Mouse (Mus musculus) urinary bladder, adult 2 months (tissue): ENCODE results near the gene Pglyrp2. TPM values are rescaled to one million over a fixed set of nuclear protein-coding genes. Genes with fewer than 3 reads are reported as not detected.

ENCODE experiments used
- DNase-seq: peaks from one replicate; pipeline ENCODE4 v3.0.0; 2022; ENCODE audit warnings: low spot score
- polyA plus RNA-seq: library from polyadenylated mRNA; depleted of rRNA; stranded (reverse); fragments of >200 nt; gene quantifications from 2 replicates; pipeline ENCODE4 v1.2.3, GENCODE M21; 2012

The Pglyrp2 gene
- polyA plus RNA-seq, 1 experiment, result 0.50 TPM

- no peak for DNase-seq
Measured at GRCm38 (mm10) chr17:32402779-32403157, 21.2 kb downstream of the Pglyrp2 start.

GRCm38 (mm10) chr17:32402011-32402778, 21.8 kb downstream of the Pglyrp2 start:
- no peak for DNase-seq

- DNase-seq, result no peak
Measured at GRCm38 (mm10) chr17:32396266-32396665, 27.7 kb downstream of the Pglyrp2 start.

- no peak for DNase-seq
Measured at GRCm38 (mm10) chr17:32393944-32394343, 30.0 kb downstream of the Pglyrp2 start.

- DNase-seq, result peak; percentile 87
Measured at GRCm38 (mm10) chr17:32389101-32389659, 34.8 kb downstream of the Pglyrp2 start, which contains the start of gene Wiz. Gene Wiz, minus strand, starts transcription at chr17:32389439.

GRCm38 (mm10) chr17:32388370-32389100, 35.4 kb downstream of the Pglyrp2 start:
- peak; percentile 49 for DNase-seq

- no peak for DNase-seq
Measured at GRCm38 (mm10) chr17:32387986-32388369, 36.0 kb downstream of the Pglyrp2 start.

- no peak for DNase-seq
Measured at GRCm38 (mm10) chr17:32386659-32387432, 37.1 kb downstream of the Pglyrp2 start.

- DNase-seq, result no peak
Measured at GRCm38 (mm10) chr17:32383661-32384060, 40.3 kb downstream of the Pglyrp2 start.

- no peak for DNase-seq
Measured at GRCm38 (mm10) chr17:32382576-32382975, 41.4 kb downstream of the Pglyrp2 start.

GRCm38 (mm10) chr17:32378786-32379185, 45.2 kb downstream of the Pglyrp2 start:
- no peak for DNase-seq

- DNase-seq, result no peak
Measured at GRCm38 (mm10) chr17:32377137-32377536, 46.8 kb downstream of the Pglyrp2 start.

GRCm38 (mm10) chr17:32376475-32376874, 47.5 kb downstream of the Pglyrp2 start:
- DNase-seq, result no peak

GRCm38 (mm10) chr17:32368991-32369578, 54.9 kb downstream of the Pglyrp2 start:
- no peak for DNase-seq

- no peak for DNase-seq
Measured at GRCm38 (mm10) chr17:32367706-32368105, 56.3 kb downstream of the Pglyrp2 start.

GRCm38 (mm10) chr17:32365296-32365695, 58.7 kb downstream of the Pglyrp2 start:
- DNase-seq, result no peak

GRCm38 (mm10) chr17:32364850-32365249, 59.1 kb downstream of the Pglyrp2 start:
- no peak for DNase-seq

GRCm38 (mm10) chr17:32364331-32364730, 59.6 kb downstream of the Pglyrp2 start:
- peak; percentile 79 for DNase-seq

GRCm38 (mm10) chr17:32363821-32364301, 60.1 kb downstream of the Pglyrp2 start:
- no peak for DNase-seq

- DNase-seq, result no peak
Measured at GRCm38 (mm10) chr17:32362686-32363085, 61.3 kb downstream of the Pglyrp2 start.
